Mouse (Mus musculus): ENCODE results near the gene 9330182L06Rik. TPM values are rescaled to one million over a fixed set of nuclear protein-coding genes. Genes with fewer than 3 reads are reported as not detected.

Gene 9330182L06Rik
- polyA plus RNA-seq, 1 experiment from 2014 or later: 4.7 TPM

DNA sequence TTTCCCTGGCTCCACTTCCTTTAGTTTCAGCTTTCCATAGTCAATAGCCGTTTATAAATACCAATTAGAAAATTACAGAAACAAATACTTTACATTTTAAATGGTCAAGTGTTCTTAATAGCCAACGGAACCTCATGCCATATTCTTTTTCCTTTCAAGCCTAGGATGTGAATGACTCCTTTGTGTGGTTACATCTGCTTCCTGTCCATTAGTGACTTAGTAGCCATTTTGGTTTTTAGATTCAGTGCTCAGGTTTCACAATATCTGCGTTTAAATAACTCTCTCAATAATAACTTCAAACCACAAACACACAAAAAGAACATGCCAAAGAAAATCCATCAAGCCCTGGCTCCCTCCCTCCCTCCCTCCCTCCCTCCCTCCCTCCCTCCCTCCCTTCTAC, 162.8 kb downstream of the 9330182L06Rik start:
- Histone ChIP-seq H3K27me3 (replicated peaks; ENCODE audit: control insufficient read depth, insufficient read depth, low read length) (no peaks in the 10 kb centered on the region), H3K9ac (ENCODE audit: low read length) (no peak overlapping the region), H3K36me3 (ENCODE audit: control insufficient read depth, insufficient read depth, low read length) (no peaks in the 10 kb centered on the region), H3K4me1 (replicated peaks; ENCODE audit: control insufficient read depth, insufficient read depth, low read length) (no peaks in the 10 kb centered on the region), H3K9me3 (ENCODE audit: control insufficient read depth, low read length) (no peaks in the 10 kb centered on the region), H3K4me2 (ENCODE audit: low read length) (no peak overlapping the region), H3K27ac (ENCODE audit: low read depth) (no peak overlapping the region), H3K4me3 (ENCODE audit: low read depth, low read length) (no peak overlapping the region)
- DNase-seq (ENCODE audit: low spot score) (no peak), ATAC-seq (replicated peaks; ENCODE audit: low FRiP score, low TSS enrichment, low read depth) (no peak)
- 68% methylated on average over 3 of the region's 3 CpGs for WGBS

DNA sequence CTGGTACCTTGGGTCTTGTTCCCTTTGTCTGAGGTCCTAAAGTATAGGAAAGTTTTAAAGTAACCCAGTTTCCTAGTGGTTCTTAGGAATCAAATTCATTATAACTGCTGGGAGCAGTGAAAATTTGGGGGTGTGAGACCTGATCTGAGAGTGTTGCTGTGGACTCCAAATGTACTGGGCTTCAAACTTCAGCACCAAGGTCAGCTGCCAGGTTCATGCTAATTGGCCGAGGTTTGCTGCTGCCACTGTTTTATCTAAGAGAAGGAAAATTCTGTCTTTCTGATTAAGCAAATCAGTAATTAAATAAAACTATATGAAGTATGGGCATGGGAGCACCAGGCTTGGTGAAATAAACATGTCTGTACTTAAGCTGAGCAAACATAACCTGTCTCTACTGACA, 180.2 kb downstream of the 9330182L06Rik start:
- no peak for ATAC-seq (replicated peaks; ENCODE audit: low FRiP score, low TSS enrichment, low read depth)
- Histone ChIP-seq H3K4me2 (ENCODE audit: low read length) (no peak overlapping the region), H3K4me1 (replicated peaks; ENCODE audit: control insufficient read depth, insufficient read depth, low read length) (no peaks in the 10 kb centered on the region), H3K27me3 (replicated peaks; ENCODE audit: control insufficient read depth, insufficient read depth, low read length) (no peaks in the 10 kb centered on the region), H3K9me3 (ENCODE audit: control insufficient read depth, low read length) (no peaks in the 10 kb centered on the region), H3K4me3 (ENCODE audit: low read depth, low read length) (no peak overlapping the region), H3K36me3 (ENCODE audit: control insufficient read depth, insufficient read depth, low read length) (no peaks in the 10 kb centered on the region), H3K27ac (ENCODE audit: low read depth) (no peak overlapping the region), H3K9ac (ENCODE audit: low read length) (no peak overlapping the region)
- 0% methylated on average over 1 of the region's 1 CpGs for WGBS
- peak; percentile 78 for DNase-seq (ENCODE audit: low spot score)

- Histone ChIP-seq H3K4me1 (replicated peaks; ENCODE audit: control insufficient read depth, insufficient read depth, low read length) (no peaks in the 10 kb centered on the region), H3K27ac (ENCODE audit: low read depth) (no peak overlapping the region), H3K9me3 (ENCODE audit: control insufficient read depth, low read length) (no peaks in the 10 kb centered on the region), H3K36me3 (ENCODE audit: control insufficient read depth, insufficient read depth, low read length) (no peaks in the 10 kb centered on the region), H3K27me3 (replicated peaks; ENCODE audit: control insufficient read depth, insufficient read depth, low read length) (no peaks in the 10 kb centered on the region), H3K4me2 (ENCODE audit: low read length) (no peak overlapping the region), H3K4me3 (ENCODE audit: low read depth, low read length) (no peak overlapping the region), H3K9ac (ENCODE audit: low read length) (no peak overlapping the region)
- 86% methylated on average over 6 of the region's 6 CpGs for WGBS
- no peak for ATAC-seq (replicated peaks; ENCODE audit: low FRiP score, low TSS enrichment, low read depth)
- DNase-seq (ENCODE audit: low spot score): no peak
These were observed 183.0 kb downstream of the 9330182L06Rik start for GRCm38 (mm10) chr5:9448931-9449330.

GRCm38 (mm10) chr5:9449570-9449969, 183.7 kb downstream of the 9330182L06Rik start:
- no peak overlapping the region for H3K27ac ChIP-seq (ENCODE audit: low read depth)
- ATAC-seq (replicated peaks; ENCODE audit: low FRiP score, low TSS enrichment, low read depth): no peak
- DNase-seq (ENCODE audit: low spot score): no peak
- no peak overlapping the region for H3K4me3 ChIP-seq (ENCODE audit: low read depth, low read length)
- H3K9me3 ChIP-seq (ENCODE audit: control insufficient read depth, low read length): no peaks in the 10 kb centered on the region
- H3K4me2 ChIP-seq (ENCODE audit: low read length): no peak overlapping the region
- no peaks in the 10 kb centered on the region for H3K36me3 ChIP-seq (ENCODE audit: control insufficient read depth, insufficient read depth, low read length)
- 75% methylated on average over 5 of the region's 5 CpGs for WGBS
- no peak overlapping the region for H3K9ac ChIP-seq (ENCODE audit: low read length)
- no peaks in the 10 kb centered on the region for H3K4me1 ChIP-seq (replicated peaks; ENCODE audit: control insufficient read depth, insufficient read depth, low read length)
- H3K27me3 ChIP-seq (replicated peaks; ENCODE audit: control insufficient read depth, insufficient read depth, low read length): no peaks in the 10 kb centered on the region

GRCm38 (mm10) chr5:9453298-9453697, 187.4 kb downstream of the 9330182L06Rik start:
- WGBS: 89% methylated on average over 2 of the region's 2 CpGs
- no peak overlapping the region for H3K4me3 ChIP-seq (ENCODE audit: low read depth, low read length)

GRCm38 (mm10) chr5:9477587-9477986, 211.7 kb downstream of the 9330182L06Rik start:
- H3K27ac ChIP-seq (ENCODE audit: low read depth): no peak overlapping the region
- H3K4me2 ChIP-seq (ENCODE audit: low read length): no peak overlapping the region
- H3K9me3 ChIP-seq (ENCODE audit: control insufficient read depth, low read length): no peaks in the 10 kb centered on the region
- no peaks in the 10 kb centered on the region for H3K36me3 ChIP-seq (ENCODE audit: control insufficient read depth, insufficient read depth, low read length)
- no peak overlapping the region for H3K4me3 ChIP-seq (ENCODE audit: low read depth, low read length)
- H3K9ac ChIP-seq (ENCODE audit: low read length): no peak overlapping the region
- H3K4me1 ChIP-seq (replicated peaks; ENCODE audit: control insufficient read depth, insufficient read depth, low read length): no peaks in the 10 kb centered on the region
- no peak for DNase-seq (ENCODE audit: low spot score)
- 84% methylated on average over 3 of the region's 3 CpGs for WGBS
- H3K27me3 ChIP-seq (replicated peaks; ENCODE audit: control insufficient read depth, insufficient read depth, low read length): no peaks in the 10 kb centered on the region
- no peak for ATAC-seq (replicated peaks; ENCODE audit: low FRiP score, low TSS enrichment, low read depth)

More at GRCm38 (mm10) chr5:9453298-9453697, 187.4 kb downstream of the 9330182L06Rik start:
- Histone ChIP-seq H3K9me3 (ENCODE audit: control insufficient read depth, low read length) (no peaks in the 10 kb centered on the region), H3K4me1 (replicated peaks; ENCODE audit: control insufficient read depth, insufficient read depth, low read length) (no peaks in the 10 kb centered on the region), H3K4me2 (ENCODE audit: low read length) (no peak overlapping the region), H3K27me3 (replicated peaks; ENCODE audit: control insufficient read depth, insufficient read depth, low read length) (no peaks in the 10 kb centered on the region), H3K27ac (ENCODE audit: low read depth) (no peak overlapping the region), H3K9ac (ENCODE audit: low read length) (no peak overlapping the region), H3K36me3 (ENCODE audit: control insufficient read depth, insufficient read depth, low read length) (no peaks in the 10 kb centered on the region)
- no peak for ATAC-seq (replicated peaks; ENCODE audit: low FRiP score, low TSS enrichment, low read depth)
- no peak for DNase-seq (ENCODE audit: low spot score)

- WGBS: 18% methylated on average over 5 of the region's 5 CpGs
- ATAC-seq (replicated peaks; ENCODE audit: low FRiP score, low TSS enrichment, low read depth) (no peak), DNase-seq (ENCODE audit: low spot score) (no peak)
- H3K27me3 ChIP-seq (replicated peaks; ENCODE audit: control insufficient read depth, insufficient read depth, low read length): no peaks in the 10 kb centered on the region
- no peak overlapping the region for H3K4me3 ChIP-seq (ENCODE audit: low read depth, low read length)
- no peaks in the 10 kb centered on the region for H3K4me1 ChIP-seq (replicated peaks; ENCODE audit: control insufficient read depth, insufficient read depth, low read length)
- no peak overlapping the region for H3K27ac ChIP-seq (ENCODE audit: low read depth)
- H3K36me3 ChIP-seq (ENCODE audit: control insufficient read depth, insufficient read depth, low read length): no peaks in the 10 kb centered on the region
- no peak overlapping the region for H3K4me2 ChIP-seq (ENCODE audit: low read length)
- no peak overlapping the region for H3K9ac ChIP-seq (ENCODE audit: low read length)
- H3K9me3 ChIP-seq (ENCODE audit: control insufficient read depth, low read length): no peaks in the 10 kb centered on the region
These were observed 229.5 kb downstream of the 9330182L06Rik start for GRCm38 (mm10) chr5:9495456-9495855.

DNA sequence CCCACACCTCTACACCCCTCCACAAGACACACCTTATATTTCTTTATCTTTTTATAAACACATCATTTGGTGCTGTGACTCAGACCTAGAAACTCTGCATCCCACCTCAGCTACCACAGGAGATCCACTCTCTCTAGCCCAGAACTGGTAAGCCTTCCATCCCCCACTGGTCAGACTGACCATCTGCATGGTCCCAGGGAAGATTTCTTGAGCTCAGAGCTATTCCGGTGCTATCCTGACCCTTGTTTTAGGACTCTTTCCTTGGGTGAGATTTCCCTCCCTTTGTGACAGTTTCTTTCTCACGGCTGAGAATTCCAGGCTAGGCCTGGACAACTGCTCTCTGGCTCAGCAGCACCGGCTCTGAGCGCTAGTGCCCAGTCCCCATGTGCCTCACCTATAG, 231.3 kb downstream of the 9330182L06Rik start:
- no peak overlapping the region for H3K4me3 ChIP-seq (ENCODE audit: low read depth, low read length)
- ATAC-seq (replicated peaks; ENCODE audit: low FRiP score, low TSS enrichment, low read depth): no peak

GRCm38 (mm10) chr5:9511027-9511426, 245.1 kb downstream of the 9330182L06Rik start:
- ATAC-seq (replicated peaks; ENCODE audit: low FRiP score, low TSS enrichment, low read depth) (no peak), DNase-seq (ENCODE audit: low spot score) (no peak)
- no peak overlapping the region for H3K27ac ChIP-seq (ENCODE audit: low read depth)
- no peaks in the 10 kb centered on the region for H3K27me3 ChIP-seq (replicated peaks; ENCODE audit: control insufficient read depth, insufficient read depth, low read length)
- H3K36me3 ChIP-seq (ENCODE audit: control insufficient read depth, insufficient read depth, low read length): no peaks in the 10 kb centered on the region
- no peak overlapping the region for H3K9ac ChIP-seq (ENCODE audit: low read length)
- no peaks in the 10 kb centered on the region for H3K4me1 ChIP-seq (replicated peaks; ENCODE audit: control insufficient read depth, insufficient read depth, low read length)
- 87% methylated on average over 1 of the region's 1 CpGs for WGBS
- no peak overlapping the region for H3K4me3 ChIP-seq (ENCODE audit: low read depth, low read length)
- no peak overlapping the region for H3K4me2 ChIP-seq (ENCODE audit: low read length)
- no peaks in the 10 kb centered on the region for H3K9me3 ChIP-seq (ENCODE audit: control insufficient read depth, low read length)

More for the DNA sequence above, 231.3 kb downstream of the 9330182L06Rik start:
- no peaks in the 10 kb centered on the region for H3K36me3 ChIP-seq (ENCODE audit: control insufficient read depth, insufficient read depth, low read length)
- no peak for DNase-seq (ENCODE audit: low spot score)
- H3K9me3 ChIP-seq (ENCODE audit: control insufficient read depth, low read length): no peaks in the 10 kb centered on the region
- no peak overlapping the region for H3K4me2 ChIP-seq (ENCODE audit: low read length)
- 69% methylated on average over 4 of the region's 4 CpGs for WGBS
- H3K9ac ChIP-seq (ENCODE audit: low read length): no peak overlapping the region
- no peaks in the 10 kb centered on the region for H3K4me1 ChIP-seq (replicated peaks; ENCODE audit: control insufficient read depth, insufficient read depth, low read length)
- no peaks in the 10 kb centered on the region for H3K27me3 ChIP-seq (replicated peaks; ENCODE audit: control insufficient read depth, insufficient read depth, low read length)
- H3K27ac ChIP-seq (ENCODE audit: low read depth): no peak overlapping the region
